Mouse (Mus musculus): ENCODE results near the gene Batf.
"Not testable (repeated sequence)": the region's sequence is repeated elsewhere in the genome, so short reads cannot be mapped to it uniquely, and the experiment has no call there.

The Batf gene

GRCm38 (mm10) chr12:85686466-85687216 is at the start of gene Batf:
TSS of gene Batf (plus strand) at chr12:85686669.
- DNase-seq (ENCODE audit: low spot score in 2 of 2): peak in 1 of 2 experiments; percentile 9

DNA sequence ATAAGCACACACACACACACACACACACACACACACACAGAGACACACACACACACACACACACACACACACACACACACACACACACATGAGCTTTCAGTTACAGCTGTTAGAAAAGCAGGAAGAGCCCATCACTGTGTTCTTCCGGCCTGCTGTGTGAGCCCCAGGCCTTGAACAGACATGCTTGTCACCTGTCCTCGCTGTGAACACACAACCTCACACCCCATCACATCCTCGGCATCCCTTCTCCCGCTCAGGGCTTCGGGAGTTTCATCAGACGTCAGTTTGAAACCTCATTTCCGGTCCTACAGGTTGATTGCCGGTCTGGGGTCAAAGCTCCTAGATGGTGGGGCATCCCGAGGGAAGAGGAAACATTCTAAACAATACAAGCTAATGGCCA is 48.5 kb upstream of the Batf start:
- no peak for DNase-seq (ENCODE audit: low spot score in 2 of 2)

DNA sequence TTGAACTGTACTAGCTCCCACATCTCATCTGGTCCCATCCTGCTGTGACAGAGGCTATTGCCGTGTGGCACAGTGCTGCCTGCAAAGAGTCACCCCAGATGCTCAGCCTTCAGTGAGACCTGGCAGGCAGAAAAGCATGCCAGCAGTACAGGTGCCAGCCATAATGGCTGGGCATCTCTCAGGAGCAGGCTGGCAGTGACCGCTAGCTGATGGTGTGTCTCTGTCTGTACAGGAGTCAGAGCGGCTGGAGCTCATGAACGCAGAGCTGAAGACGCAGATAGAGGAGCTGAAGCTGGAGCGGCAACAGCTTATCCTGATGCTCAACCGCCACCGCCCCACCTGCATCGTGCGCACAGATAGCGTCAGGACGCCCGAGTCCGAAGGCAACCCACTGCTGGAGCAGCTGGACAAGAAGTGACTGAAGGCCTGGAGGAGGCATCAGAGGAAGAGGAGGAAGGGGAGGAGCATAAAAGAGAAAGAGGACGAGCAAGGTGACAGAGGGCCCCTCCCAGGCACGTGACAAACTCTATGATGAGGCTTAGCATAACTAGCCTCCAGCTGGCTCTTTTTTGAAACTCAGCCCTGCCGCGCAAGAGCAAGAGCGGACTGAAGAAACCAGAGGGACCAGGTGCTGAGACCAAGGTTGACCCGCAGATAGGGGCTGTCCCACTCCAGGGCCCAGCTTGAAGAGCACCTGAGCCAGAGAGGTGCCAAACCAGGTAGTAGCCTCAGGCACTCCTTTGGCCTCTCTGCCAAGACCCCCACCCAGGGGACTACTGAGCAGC is 47.7 kb upstream of the Batf start:
- no peak for DNase-seq (ENCODE audit: low spot score in 2 of 2)

GRCm38 (mm10) chr12:85639326-85640008 is 47.0 kb upstream of the Batf start:
- DNase-seq (ENCODE audit: low spot score in 2 of 2): peak; percentile 41 to 78

DNA sequence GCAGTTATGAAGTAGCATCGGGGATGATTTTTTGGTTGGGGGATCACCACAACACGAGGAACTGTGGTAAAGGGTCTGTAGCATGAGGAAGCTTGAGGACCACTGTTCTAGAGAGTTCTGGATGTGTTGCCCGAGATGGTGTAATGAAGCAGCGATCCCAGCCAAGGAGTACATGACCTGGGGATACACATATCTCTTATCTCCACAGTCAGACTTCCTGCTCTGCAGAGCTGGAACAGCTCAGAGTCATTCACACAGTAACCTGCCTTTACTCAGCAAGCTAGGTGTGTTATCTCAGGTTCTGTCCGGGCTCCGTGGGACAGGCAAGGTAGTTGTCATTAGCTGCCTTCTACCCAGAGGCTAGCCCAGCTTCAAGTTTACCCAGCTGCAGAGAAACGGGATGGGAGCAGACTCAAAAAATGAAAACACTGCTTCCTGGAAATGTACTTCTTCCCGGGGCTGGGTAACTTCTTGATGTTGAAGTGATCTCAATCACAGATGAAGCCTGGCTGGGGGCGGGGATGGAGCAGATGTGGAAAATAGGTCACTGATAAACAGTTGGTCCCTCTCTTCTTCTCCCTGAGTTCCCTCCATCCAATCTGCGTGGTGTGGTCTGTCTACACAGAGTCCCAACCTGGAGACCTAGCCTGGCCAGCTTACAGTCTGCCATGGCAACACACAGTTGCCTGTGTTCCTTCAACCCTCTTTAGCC is 45.5 kb upstream of the Batf start:
- DNase-seq (ENCODE audit: low spot score in 2 of 2): no peak

- no peak for DNase-seq (ENCODE audit: low spot score in 2 of 2)
Measured at GRCm38 (mm10) chr12:85641564-85641931, 44.9 kb upstream of the Batf start.

GRCm38 (mm10) chr12:85643735-85644134 is 42.7 kb upstream of the Batf start:
- DNase-seq (ENCODE audit: low spot score in 2 of 2): peak in 1 of 2 experiments; percentile 11

DNA sequence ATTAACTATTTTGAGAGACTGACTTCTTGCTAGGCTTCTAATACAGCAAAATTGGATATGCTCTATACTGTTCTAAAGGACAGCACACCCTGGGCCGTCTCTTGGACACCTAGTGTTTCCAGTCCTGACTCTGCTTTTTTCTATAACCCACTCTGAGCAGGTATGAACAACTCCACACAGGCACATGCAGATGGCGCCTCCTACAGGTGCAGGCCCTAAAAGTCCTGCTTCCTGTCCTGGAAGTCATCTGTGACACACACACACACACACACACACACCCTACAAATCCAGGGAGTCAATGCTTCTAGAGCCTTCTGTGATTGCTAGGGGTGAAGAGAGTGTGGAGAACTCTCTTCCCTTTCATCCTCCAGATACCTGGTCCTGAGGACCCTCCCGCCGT is 40.8 kb upstream of the Batf start:
- peak in 1 of 2 experiments; percentile 26 for DNase-seq (ENCODE audit: low spot score in 2 of 2)

DNA sequence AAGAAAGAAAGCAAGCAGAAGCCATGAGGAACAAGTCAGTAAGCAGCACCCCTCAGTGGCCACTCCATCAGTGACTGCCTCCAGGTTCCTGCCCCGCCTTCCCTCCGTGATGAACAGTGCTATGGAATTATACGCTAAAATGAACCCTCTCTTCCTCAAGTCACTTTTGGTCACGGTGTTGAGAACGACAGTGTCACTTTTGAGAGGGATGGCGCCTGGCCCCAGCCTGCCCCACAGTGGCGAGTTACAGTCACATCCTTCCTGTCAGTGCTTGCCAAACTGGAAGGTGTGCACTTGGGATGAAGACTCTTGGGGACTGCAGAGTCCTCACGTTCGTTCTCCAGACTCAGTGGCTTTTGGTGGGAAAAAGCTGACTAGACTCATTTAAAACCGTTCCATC is 39.1 kb upstream of the Batf start:
- peak in 1 of 2 experiments; percentile 29 for DNase-seq (ENCODE audit: low spot score in 2 of 2)

DNA sequence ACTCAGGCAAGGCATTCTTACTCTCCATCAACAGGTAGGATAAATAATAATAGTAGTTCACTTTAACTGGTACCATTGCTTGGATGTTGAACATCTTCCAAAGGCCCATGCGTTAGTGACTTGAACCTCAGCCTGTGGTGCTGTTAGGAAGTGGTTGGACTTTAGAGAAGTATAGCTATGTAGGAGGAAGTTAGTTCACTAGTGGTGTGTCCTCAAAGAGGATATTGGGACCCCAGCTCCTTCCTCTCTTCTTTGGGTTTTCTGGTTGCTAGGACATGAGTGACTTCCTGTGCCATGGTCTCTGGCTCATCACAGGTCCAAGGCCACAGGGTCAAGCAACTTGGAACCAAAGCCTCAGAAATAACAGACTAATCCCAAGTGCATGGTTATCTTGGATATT is 38.5 kb upstream of the Batf start:
- no peak for DNase-seq (ENCODE audit: low spot score in 2 of 2)

DNA sequence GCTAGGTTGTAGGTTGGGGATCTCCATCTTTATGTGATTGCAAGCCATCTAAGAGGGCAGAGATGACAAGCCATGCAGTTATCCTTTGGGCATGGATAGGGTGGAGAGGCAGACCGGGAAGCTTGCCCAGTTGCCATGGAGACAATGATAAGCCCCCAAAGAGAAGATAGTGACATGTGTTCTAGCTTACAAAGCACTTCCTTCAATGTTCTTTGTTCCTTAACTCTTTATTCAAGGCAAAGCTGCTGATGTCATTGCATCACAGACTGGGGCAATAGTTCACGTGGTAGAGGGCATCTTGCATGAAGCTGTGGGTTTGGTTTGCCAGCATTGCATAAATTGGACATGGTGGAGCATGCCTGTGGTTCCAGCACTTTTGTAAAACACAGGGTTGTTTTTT is 27.1 kb upstream of the Batf start:
- DNase-seq (ENCODE audit: low spot score in 2 of 2): no peak

- DNase-seq (ENCODE audit: low spot score in 2 of 2): no peak
Measured at GRCm38 (mm10) chr12:85660855-85661254, 25.6 kb upstream of the Batf start.

- not testable (repeated sequence) for DNase-seq (ENCODE audit: low spot score in 2 of 2)
Measured at GRCm38 (mm10) chr12:85662232-85662631, 24.2 kb upstream of the Batf start.

- peak; percentile 61 to 72 for DNase-seq (ENCODE audit: low spot score in 2 of 2)
Measured at GRCm38 (mm10) chr12:85662896-85663295, 23.6 kb upstream of the Batf start.

- no peak for DNase-seq (ENCODE audit: low spot score in 2 of 2)
Measured at GRCm38 (mm10) chr12:85666112-85666511, 20.4 kb upstream of the Batf start.

DNA sequence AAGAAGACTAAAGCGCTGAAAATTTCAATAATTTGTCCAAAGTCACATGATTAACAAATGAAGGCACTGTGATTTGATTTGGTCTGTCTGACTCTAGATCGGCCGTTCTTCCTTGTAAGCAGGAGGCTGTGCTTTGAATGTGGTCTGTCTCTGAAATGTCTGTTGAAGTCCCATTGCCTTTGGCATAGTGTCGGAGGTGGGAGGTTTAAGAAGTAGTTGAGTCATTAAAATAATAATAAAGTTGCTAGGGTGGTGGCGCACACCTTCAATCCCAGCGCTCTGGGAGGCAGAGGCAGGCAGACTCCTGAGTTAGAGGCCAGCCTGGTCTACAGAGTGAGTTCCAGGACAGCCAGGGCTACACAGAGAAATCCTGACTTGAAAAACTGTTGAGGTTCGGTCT is 19.4 kb upstream of the Batf start:
- DNase-seq (ENCODE audit: low spot score in 2 of 2): no peak

DNA sequence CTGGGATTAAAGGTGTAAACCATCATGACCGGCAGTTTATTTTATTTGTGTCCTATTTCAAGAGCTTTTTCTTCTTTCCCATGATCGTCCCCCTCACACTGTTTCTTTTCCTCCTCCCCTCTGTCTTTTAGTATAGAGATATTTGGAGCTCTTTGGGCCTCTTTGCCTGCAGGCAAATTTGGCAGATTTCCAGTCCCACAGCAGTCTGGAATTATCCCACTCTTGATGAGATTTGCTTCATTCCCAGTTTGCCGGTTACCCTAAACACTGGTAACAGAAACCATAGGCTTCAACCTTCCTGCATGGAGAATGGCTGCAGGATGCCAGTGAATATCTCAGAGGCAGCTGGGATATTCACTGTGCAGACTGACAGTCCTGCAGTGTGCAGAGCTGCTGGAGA is 17.8 kb upstream of the Batf start:
- DNase-seq (ENCODE audit: low spot score in 2 of 2): no peak

GRCm38 (mm10) chr12:85670080-85670479 is 16.4 kb upstream of the Batf start:
- no peak for DNase-seq (ENCODE audit: low spot score in 2 of 2)

GRCm38 (mm10) chr12:85673914-85674313 is 12.6 kb upstream of the Batf start:
- DNase-seq (ENCODE audit: low spot score in 2 of 2): no peak

GRCm38 (mm10) chr12:85679117-85679516 is 7.4 kb upstream of the Batf start:
- no peak for DNase-seq (ENCODE audit: low spot score in 2 of 2)

GRCm38 (mm10) chr12:85679808-85680207 is 6.7 kb upstream of the Batf start:
- no peak for DNase-seq (ENCODE audit: low spot score in 2 of 2)

- no peak for DNase-seq (ENCODE audit: low spot score in 2 of 2)
Measured at GRCm38 (mm10) chr12:85682328-85682727, 4.1 kb upstream of the Batf start.
